Mouse (Mus musculus): ENCODE measurements at regions not wholly inside any gene's neighbourhood (a gene's known extent, or its start where the extent isn't known, plus 50 kb on each side); places are given as distances from the start of the nearest gene placed in this dataset.

DNA sequence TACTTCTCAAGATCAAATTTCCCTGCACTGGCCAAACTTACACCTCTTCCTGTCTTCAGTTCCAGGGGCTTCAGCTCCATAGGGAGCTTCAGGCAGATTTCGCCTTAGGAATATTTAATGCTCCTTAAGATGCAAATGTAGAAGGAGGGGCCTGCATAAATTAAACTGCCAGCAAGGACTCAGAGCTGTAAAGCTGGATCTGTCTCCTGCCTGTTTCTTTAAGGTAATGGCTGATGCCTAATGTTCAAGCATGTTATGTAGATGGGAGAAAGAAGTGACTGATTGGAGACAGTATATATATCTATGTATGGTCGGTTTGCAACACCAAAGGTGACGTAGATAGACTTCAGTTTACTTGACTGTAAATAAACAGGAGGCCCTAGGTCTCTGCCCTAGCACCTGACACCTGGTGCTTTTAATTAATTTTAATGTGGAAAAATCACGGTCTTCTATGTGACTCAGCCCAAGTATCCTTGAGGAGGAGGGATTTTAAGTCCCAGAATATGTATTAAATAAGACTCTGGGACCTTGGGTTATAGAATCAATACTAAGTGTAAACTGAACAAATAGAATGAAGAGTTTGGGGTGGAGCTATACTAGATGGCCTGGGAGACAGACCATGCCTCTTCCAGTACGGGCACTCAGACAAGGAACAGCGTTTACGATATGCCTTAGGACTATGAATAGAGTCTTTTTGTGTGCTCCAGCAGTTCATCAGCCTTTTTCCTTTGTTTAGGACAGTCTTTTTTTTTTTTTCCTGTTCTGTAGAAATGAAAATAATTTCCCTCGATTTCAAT lies 651.7 kb upstream of the Lmcd1 start:
- no peak for ATAC-seq
- WGBS, result 59% methylated on average over 8 of the region's 8 CpGs

DNA sequence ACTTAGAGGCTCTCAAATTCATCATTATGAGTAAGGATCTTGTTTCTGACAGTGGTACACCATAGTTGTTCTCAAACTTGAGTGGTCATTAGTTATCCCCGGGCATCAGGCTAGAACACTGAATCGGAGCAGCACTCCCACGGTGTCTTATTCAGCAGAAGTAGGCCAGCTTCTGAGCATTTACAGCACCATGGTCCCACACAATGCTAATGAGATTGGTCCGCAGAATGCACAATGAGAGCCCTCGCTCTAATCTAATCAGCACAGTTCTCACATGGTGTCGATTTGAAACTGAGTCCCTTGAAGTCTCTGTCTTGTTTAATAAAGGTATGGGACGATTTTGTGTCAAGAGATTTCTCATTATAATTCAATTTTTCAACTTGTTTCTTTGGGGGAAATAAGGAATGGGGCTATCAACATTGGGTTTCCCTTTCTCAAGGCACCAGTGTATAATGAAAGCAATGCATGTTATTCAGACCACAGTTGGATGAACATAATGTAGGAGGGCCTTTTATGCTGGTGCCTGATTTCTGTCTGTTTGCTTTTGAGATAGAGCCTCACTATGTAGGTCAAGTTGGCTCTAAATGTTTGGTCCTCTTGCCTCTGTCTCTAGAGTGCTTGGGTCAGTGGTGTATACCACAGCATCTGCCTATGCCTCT lies 650.9 kb upstream of the Lmcd1 start:
- no peaks in the 10 kb centered on the region for H3K27me3 ChIP-seq (replicated peaks; ENCODE audit: insufficient read depth, low read length)
- TF ChIP-seq CTCF (IDR thresholded peaks at IDR 0.05), result no peak
- no peak for TF ChIP-seq EP300 (IDR thresholded peaks at IDR 0.05)
- no peak overlapping the region for H3K4me2 ChIP-seq (replicated peaks; ENCODE audit: low read depth, low read length)
- DNase-seq (ENCODE audit: low spot score), result no peak
- no peaks in the 10 kb centered on the region for H3K36me3 ChIP-seq (ENCODE audit: insufficient read depth, low read length)
- ATAC-seq, result no peak
- H3K4me3 ChIP-seq (ENCODE audit: low read depth, low read length), result no peak overlapping the region
- H3K9ac ChIP-seq (replicated peaks; ENCODE audit: low read depth), result no peak overlapping the region
- H3K4me1 ChIP-seq (ENCODE audit: insufficient read depth, low read depth, low read length), result no peaks in the 10 kb centered on the region
- H3K27ac ChIP-seq (ENCODE audit: low read length), result no peak overlapping the region
- no peaks in the 10 kb centered on the region for H3K9me3 ChIP-seq (ENCODE audit: low read length)
- WGBS, result 83% methylated on average over 7 of the region's 7 CpGs

More for the DNA sequence above, 651.7 kb upstream of the Lmcd1 start:
- Histone ChIP-seq H3K4me3 (ENCODE audit: low read depth, low read length) (no peak overlapping the region), H3K9me3 (ENCODE audit: low read length) (no peaks in the 10 kb centered on the region), H3K4me2 (replicated peaks; ENCODE audit: low read depth, low read length) (no peak overlapping the region), H3K4me1 (ENCODE audit: insufficient read depth, low read depth, low read length) (no peaks in the 10 kb centered on the region), H3K27me3 (replicated peaks; ENCODE audit: insufficient read depth, low read length) (no peaks in the 10 kb centered on the region), H3K27ac (ENCODE audit: low read length) (no peak overlapping the region), H3K9ac (replicated peaks; ENCODE audit: low read depth) (no peak overlapping the region), H3K36me3 (ENCODE audit: insufficient read depth, low read length) (no peaks in the 10 kb centered on the region)
- no peak for DNase-seq (ENCODE audit: low spot score)
- no peak for TF ChIP-seq CTCF (IDR thresholded peaks at IDR 0.05)
- TF ChIP-seq EP300 (IDR thresholded peaks at IDR 0.05), result no peak

DNA sequence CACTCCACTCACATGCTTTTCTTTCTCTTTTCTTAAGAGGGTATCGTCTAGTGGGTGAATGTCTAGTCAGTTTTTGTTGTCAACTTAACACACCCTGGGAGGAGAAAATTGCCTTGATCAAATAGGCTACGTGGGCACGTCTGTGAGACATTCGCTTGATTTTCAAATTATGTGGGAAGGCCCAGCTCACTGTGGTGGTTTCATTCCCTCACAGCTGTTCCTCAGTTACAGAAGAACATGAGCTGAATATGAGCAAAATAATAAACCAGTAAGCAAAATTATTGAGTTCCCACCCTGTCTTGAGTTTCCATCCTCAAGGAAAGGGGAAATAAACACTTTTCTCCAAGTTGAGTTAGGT lies 650.4 kb upstream of the Lmcd1 start:
- ATAC-seq (no peak), DNase-seq (ENCODE audit: low spot score) (no peak)
- Histone ChIP-seq H3K9ac (replicated peaks; ENCODE audit: low read depth) (no peak overlapping the region), H3K4me2 (replicated peaks; ENCODE audit: low read depth, low read length) (no peak overlapping the region), H3K27ac (ENCODE audit: low read length) (no peak overlapping the region), H3K9me3 (ENCODE audit: low read length) (no peaks in the 10 kb centered on the region), H3K36me3 (ENCODE audit: insufficient read depth, low read length) (no peaks in the 10 kb centered on the region), H3K27me3 (replicated peaks; ENCODE audit: insufficient read depth, low read length) (no peaks in the 10 kb centered on the region), H3K4me1 (ENCODE audit: insufficient read depth, low read depth, low read length) (no peaks in the 10 kb centered on the region), H3K4me3 (ENCODE audit: low read depth, low read length) (no peak overlapping the region)
- TF ChIP-seq CTCF (IDR thresholded peaks at IDR 0.05), result no peak
- TF ChIP-seq EP300 (IDR thresholded peaks at IDR 0.05), result no peak
- WGBS, result 84% methylated on average over 4 of the region's 4 CpGs

DNA sequence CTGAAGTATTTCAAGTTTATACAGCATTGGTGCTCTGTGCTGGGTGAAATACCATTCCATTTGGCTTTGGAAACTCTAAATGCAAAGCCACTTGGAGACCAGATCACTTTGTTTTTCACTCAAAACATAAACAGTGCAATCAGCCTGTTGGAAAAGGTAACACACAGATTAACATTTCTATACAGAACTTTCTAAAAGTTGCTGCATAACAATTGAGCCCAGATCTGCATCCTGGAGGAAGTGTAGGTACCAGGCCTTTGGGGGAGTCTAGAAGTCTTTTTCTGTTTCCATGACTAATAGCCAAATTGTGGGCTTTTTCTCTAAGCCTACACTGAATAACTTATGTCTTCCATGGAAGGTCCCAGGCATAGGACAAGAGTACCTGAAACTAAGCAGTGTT lies 648.1 kb upstream of the Lmcd1 start:
- no peaks in the 10 kb centered on the region for H3K9me3 ChIP-seq (ENCODE audit: low read length)
- ATAC-seq, result no peak
- H3K4me1 ChIP-seq (ENCODE audit: insufficient read depth, low read depth, low read length), result no peaks in the 10 kb centered on the region
- no peak overlapping the region for H3K27ac ChIP-seq (ENCODE audit: low read length)
- H3K4me3 ChIP-seq (ENCODE audit: low read depth, low read length), result no peak overlapping the region
- H3K4me2 ChIP-seq (replicated peaks; ENCODE audit: low read depth, low read length), result no peak overlapping the region
- no peaks in the 10 kb centered on the region for H3K36me3 ChIP-seq (ENCODE audit: insufficient read depth, low read length)
- no peak for DNase-seq (ENCODE audit: low spot score)
- H3K27me3 ChIP-seq (replicated peaks; ENCODE audit: insufficient read depth, low read length), result no peaks in the 10 kb centered on the region
- H3K9ac ChIP-seq (replicated peaks; ENCODE audit: low read depth), result no peak overlapping the region
- TF ChIP-seq CTCF (IDR thresholded peaks at IDR 0.05), result no peak
- no peak for TF ChIP-seq EP300 (IDR thresholded peaks at IDR 0.05)

DNA sequence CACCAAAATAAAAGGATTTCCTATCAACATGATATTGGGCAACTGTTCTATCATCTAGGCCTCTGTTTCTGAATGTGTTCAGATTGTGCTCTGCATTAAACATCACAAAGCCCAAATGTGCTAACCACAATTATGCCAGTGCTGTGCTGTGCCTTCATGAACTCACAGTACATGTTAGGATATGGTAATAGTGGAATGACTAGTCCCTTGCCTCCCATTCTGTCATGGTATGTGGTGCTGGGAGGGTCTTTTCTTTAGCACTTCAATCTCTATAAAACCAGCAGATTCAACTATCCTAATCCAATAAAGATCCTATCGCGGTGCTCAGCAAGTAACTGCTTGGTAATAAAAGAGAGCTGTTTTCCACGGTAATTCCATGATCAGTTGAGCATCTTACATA lies 620.8 kb upstream of the Lmcd1 start:
- Histone ChIP-seq H3K4me3 (ENCODE audit: low read depth, low read length) (no peak overlapping the region), H3K27ac (ENCODE audit: low read length) (no peak overlapping the region), H3K9me3 (ENCODE audit: low read length) (no peaks in the 10 kb centered on the region), H3K4me2 (replicated peaks; ENCODE audit: low read depth, low read length) (no peak overlapping the region), H3K36me3 (ENCODE audit: insufficient read depth, low read length) (no peaks in the 10 kb centered on the region), H3K9ac (replicated peaks; ENCODE audit: low read depth) (no peak overlapping the region), H3K4me1 (ENCODE audit: insufficient read depth, low read depth, low read length) (no peaks in the 10 kb centered on the region), H3K27me3 (replicated peaks; ENCODE audit: insufficient read depth, low read length) (no peaks in the 10 kb centered on the region)
- ATAC-seq (no peak), DNase-seq (ENCODE audit: low spot score) (no peak)
- TF ChIP-seq EP300 (IDR thresholded peaks at IDR 0.05) (no peak), CTCF (IDR thresholded peaks at IDR 0.05) (no peak)
- WGBS, result 91% methylated on average over 3 of the region's 3 CpGs

DNA sequence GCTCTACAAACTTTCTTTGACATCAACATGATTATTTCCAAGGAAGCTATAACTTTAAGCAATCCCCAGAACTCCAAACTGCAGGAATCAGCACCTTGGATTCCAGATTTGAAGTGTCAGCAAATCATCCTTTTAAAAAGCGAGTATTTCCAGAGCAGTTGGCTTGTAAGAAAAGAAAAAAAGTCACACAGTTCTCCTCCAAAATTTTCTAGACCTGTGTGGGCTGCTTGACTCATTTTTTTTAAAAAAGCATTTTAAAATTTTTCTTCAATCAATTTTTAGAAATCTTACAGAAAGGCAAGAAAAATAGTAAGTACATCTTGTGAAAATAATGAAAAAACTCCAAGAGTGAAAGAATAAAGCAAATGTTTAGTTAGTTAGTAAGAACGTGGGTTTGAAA lies 613.6 kb upstream of the Lmcd1 start:
- DNase-seq (ENCODE audit: low spot score), result no peak
- no peak for ATAC-seq

More for the DNA sequence above, 613.6 kb upstream of the Lmcd1 start:
- TF ChIP-seq EP300 (IDR thresholded peaks at IDR 0.05), result no peak
- TF ChIP-seq CTCF (IDR thresholded peaks at IDR 0.05), result no peak
- no peaks in the 10 kb centered on the region for H3K27me3 ChIP-seq (replicated peaks; ENCODE audit: insufficient read depth, low read length)
- 40% methylated on average over 2 of the region's 2 CpGs for WGBS
- H3K4me2 ChIP-seq (replicated peaks; ENCODE audit: low read depth, low read length), result no peak overlapping the region
- H3K9me3 ChIP-seq (ENCODE audit: low read length), result no peaks in the 10 kb centered on the region
- H3K4me3 ChIP-seq (ENCODE audit: low read depth, low read length), result no peak overlapping the region
- no peaks in the 10 kb centered on the region for H3K4me1 ChIP-seq (ENCODE audit: insufficient read depth, low read depth, low read length)
- H3K9ac ChIP-seq (replicated peaks; ENCODE audit: low read depth), result no peak overlapping the region
- no peak overlapping the region for H3K27ac ChIP-seq (ENCODE audit: low read length)
- H3K36me3 ChIP-seq (ENCODE audit: insufficient read depth, low read length), result no peaks in the 10 kb centered on the region
